Mouse (Mus musculus) ovary, adult 18-20 months (tissue): Measurements from ENCODE around the gene Dbf4.

Experiments
- DNase-seq: peaks from one replicate; pipeline ENCODE4 v3.0.0; 2022; ENCODE audit warnings: low spot score, mixed read lengths

The Dbf4 gene

GRCm38 (mm10) chr5:8366771-8367613 is 55.5 kb downstream of the Dbf4 start:
- no peak for DNase-seq

- no peak for DNase-seq
Observed at GRCm38 (mm10) chr5:8362361-8362760, 60.2 kb downstream of the Dbf4 start.

GRCm38 (mm10) chr5:8357677-8358076 is 64.8 kb downstream of the Dbf4 start:
- no peak for DNase-seq

GRCm38 (mm10) chr5:8356885-8357651 is 65.4 kb downstream of the Dbf4 start:
- DNase-seq, result no peak

GRCm38 (mm10) chr5:8356326-8356725 is 66.2 kb downstream of the Dbf4 start:
- DNase-seq, result no peak

- DNase-seq, result no peak
Observed at GRCm38 (mm10) chr5:8349557-8349956, 73.0 kb downstream of the Dbf4 start.
